Mouse (Mus musculus) erythroblast, embryonic 14.5 days (primary cell): Measurements from ENCODE around the gene Parp16.

Experiments
- GATA1 ChIP-seq: IDR thresholded peaks from 2 replicates; pipeline ENCODE4 v1.6.1; 2012; ENCODE audit warnings: low read length, inconsistent platforms, mixed read lengths
- TAL1 ChIP-seq: IDR thresholded peaks from 3 replicates; pipeline ENCODE4 v1.6.1; 2012; ENCODE audit warnings: low read length, inconsistent platforms, mixed read lengths

GRCm38 (mm10) chr9:65205049-65205815 is 10.1 kb downstream of the Parp16 start:
- TF ChIP-seq TAL1: no peak
- no peak for TF ChIP-seq GATA1
